Mouse (Mus musculus) forebrain, embryonic 12.5 days (tissue): ENCODE measurements around the gene Dbil5. TPM values are rescaled to one million over a fixed set of nuclear protein-coding genes. Genes with fewer than 3 reads are reported as not detected.
A peak's percentile ranks its signal among the peaks of the same experiment; 100 is the strongest.
"Not testable (repeated sequence)": the region's sequence is repeated elsewhere in the genome, so short reads cannot be mapped to it uniquely, and the experiment has no call there.

Experiments used
- ATAC-seq: fragments of 200-750 bp; cut with Nextera tagmentation; 2 replicates; pipeline ENCODE4 v1.8.0; 2017; ENCODE audit warnings: moderate TSS enrichment; ENCODE audit not compliant: low FRiP score
- H3K27ac ChIP-seq: fragments of 300-500 bp; sonication (generic); 2 replicates; pipeline ENCODE4 v1.5.1; 2016; ENCODE audit warnings: mild to moderate bottlenecking
- H3K27me3 ChIP-seq: fragments of 300-500 bp; sonication (generic); 2 replicates; pipeline ENCODE4 v1.6.1; 2016; ENCODE audit warnings: mild to moderate bottlenecking
- H3K36me3 ChIP-seq: fragments of 300-500 bp; sonication (generic); replicated peaks from 2 replicates; pipeline ENCODE4 v1.6.1; 2016; ENCODE audit warnings: mild to moderate bottlenecking
- H3K4me1 ChIP-seq: fragments of 300-500 bp; sonication (generic); 2 replicates; pipeline ENCODE4 v1.6.1; 2016
- H3K4me2 ChIP-seq: fragments of 300-500 bp; sonication (generic); 2 replicates; pipeline ENCODE4 v1.6.1; 2016; ENCODE audit warnings: mild to moderate bottlenecking, moderate library complexity
- H3K4me3 ChIP-seq: fragments of 300-500 bp; sonication (generic); replicated peaks from 2 replicates; pipeline ENCODE4 v1.5.1; 2016; ENCODE audit warnings: mild to moderate bottlenecking
- H3K9ac ChIP-seq: fragments of 300-500 bp; sonication (generic); 2 replicates; pipeline ENCODE4 v1.6.1; 2016; ENCODE audit warnings: mild to moderate bottlenecking
- H3K9me3 ChIP-seq: fragments of 300-500 bp; sonication (generic); 2 replicates; pipeline ENCODE4 v1.6.1; 2016
- WGBS: fragments of 180-500 bp; shearing (Covaris S2); methylation state at CpG from one replicate; pipeline ENCODE4 v1.1.7; 2016; 5-methylcytosine and 5-hydroxymethylcytosine counted together
- polyA plus RNA-seq: library from polyadenylated mRNA; unstranded; fragments of >200 nt; fragmentation: Nextera tagmentation; extraction: Ambion mirVana; gene quantifications from 2 replicates; pipeline ENCODE4 v1.2.1, GENCODE M21; 2016

Dbil5 gene
- polyA plus RNA-seq, 1 experiment from 2014 or later = 0.84 TPM

DNA sequence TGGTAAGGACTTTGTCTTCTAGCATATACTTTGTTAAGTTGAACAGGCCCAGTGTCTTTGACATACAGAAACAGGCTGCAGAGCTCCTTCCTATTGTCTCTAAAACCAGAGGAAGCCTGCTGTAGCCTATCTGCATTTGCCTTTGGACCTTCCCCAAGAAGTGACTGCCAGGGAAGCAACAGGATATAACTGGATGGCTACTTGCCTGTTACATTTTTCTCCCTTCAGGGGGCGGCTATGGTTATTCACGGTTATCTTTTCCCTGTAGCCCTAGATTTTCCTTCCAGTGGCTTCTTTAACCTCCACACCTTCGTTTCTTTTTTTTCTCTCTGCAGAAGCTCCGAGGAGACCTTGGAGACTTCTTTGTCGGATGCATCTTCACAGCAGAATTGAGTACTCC, 10.6 kb upstream of the Dbil5 start:
- no peaks in the 10 kb centered on the region for H3K27me3 ChIP-seq
- WGBS = 87% methylated on average over 5 of the region's 5 CpGs
- H3K4me3 ChIP-seq = no peak overlapping the region
- H3K4me2 ChIP-seq = no peak overlapping the region
- H3K9me3 ChIP-seq = no peaks in the 10 kb centered on the region
- no peak overlapping the region for H3K9ac ChIP-seq
- H3K4me1 ChIP-seq = peaks cover 9% of the 10 kb centered on the region
- ATAC-seq = no peak
- H3K27ac ChIP-seq = no peak overlapping the region
- H3K36me3 ChIP-seq = peaks cover 66% of the 10 kb centered on the region

- WGBS = 89% methylated on average over 13 of the region's 13 CpGs
- H3K36me3 ChIP-seq = peaks cover 81% of the 10 kb centered on the region
- no peaks in the 10 kb centered on the region for H3K9me3 ChIP-seq
- ATAC-seq = no peak
- no peaks in the 10 kb centered on the region for H3K27me3 ChIP-seq
- H3K4me1 ChIP-seq = no peaks in the 10 kb centered on the region
- no peak overlapping the region for H3K9ac ChIP-seq
- H3K27ac ChIP-seq = no peak overlapping the region
- no peak overlapping the region for H3K4me3 ChIP-seq
- H3K4me2 ChIP-seq = no peak overlapping the region
Observed at GRCm38 (mm10) chr11:76210228-76210985, 7.0 kb upstream of the Dbil5 start.

GRCm38 (mm10) chr11:76211595-76211994, 5.8 kb upstream of the Dbil5 start:
- H3K9me3 ChIP-seq, ATAC-seq, H3K9ac ChIP-seq, H3K27ac ChIP-seq, H3K4me3 ChIP-seq, H3K4me2 ChIP-seq, H3K27me3 ChIP-seq: not testable (repeated sequence)
- peaks cover 71% of the 10 kb centered on the region for H3K36me3 ChIP-seq
- WGBS = 96% methylated on average over 5 of the region's 6 CpGs
- peaks cover 10% of the 10 kb centered on the region for H3K4me1 ChIP-seq

DNA sequence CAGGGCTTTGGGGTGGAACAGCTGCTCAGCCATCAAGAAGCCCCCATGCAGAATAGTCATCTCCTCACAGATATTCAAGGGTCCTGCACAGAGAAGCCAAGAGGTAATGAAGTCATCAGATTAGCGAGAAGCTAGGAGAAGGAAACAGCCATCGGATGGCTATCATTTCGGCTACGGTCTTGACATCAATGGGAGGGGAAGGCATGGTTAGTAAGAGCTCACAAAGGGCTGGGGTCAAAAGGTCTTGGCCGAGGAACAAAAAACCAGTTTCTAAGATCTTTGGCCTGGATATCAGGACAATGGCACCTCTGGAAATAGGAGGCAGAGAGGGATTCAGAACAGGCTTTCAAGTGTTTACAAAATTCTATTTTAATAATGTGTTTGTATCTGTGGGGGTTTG, 3.6 kb upstream of the Dbil5 start:
- peaks cover 15% of the 10 kb centered on the region for H3K4me1 ChIP-seq
- H3K9me3 ChIP-seq = no peaks in the 10 kb centered on the region
- peaks cover 48% of the 10 kb centered on the region for H3K36me3 ChIP-seq
- 25% methylated on average over 5 of the region's 5 CpGs for WGBS
- H3K4me3 ChIP-seq = no peak overlapping the region
- H3K27ac ChIP-seq = no peak overlapping the region
- no peak overlapping the region for H3K9ac ChIP-seq
- no peak overlapping the region for H3K4me2 ChIP-seq
- no peak for ATAC-seq
- no peaks in the 10 kb centered on the region for H3K27me3 ChIP-seq

GRCm38 (mm10) chr11:76215011-76215410, 2.4 kb upstream of the Dbil5 start:
- WGBS = 95% methylated on average over 2 of the region's 2 CpGs
- no peak overlapping the region for H3K27ac ChIP-seq
- H3K4me2 ChIP-seq = no peak overlapping the region
- no peaks in the 10 kb centered on the region for H3K27me3 ChIP-seq
- H3K4me3 ChIP-seq = no peak overlapping the region
- no peaks in the 10 kb centered on the region for H3K9me3 ChIP-seq
- no peak overlapping the region for H3K9ac ChIP-seq
- peaks cover 15% of the 10 kb centered on the region for H3K4me1 ChIP-seq
- ATAC-seq = no peak
- peaks cover 38% of the 10 kb centered on the region for H3K36me3 ChIP-seq

GRCm38 (mm10) chr11:76216049-76216540, 1.3 kb upstream of the Dbil5 start:
- Histone ChIP-seq H3K9ac (no peak overlapping the region), H3K4me3 (no peak overlapping the region), H3K27me3 (no peaks in the 10 kb centered on the region), H3K4me2 (peak overlapping the region; percentile 73), H3K27ac (peak overlapping the region; percentile 89; the same call in 1 of the 2 replicates), H3K4me1 (peaks cover 15% of the 10 kb centered on the region), H3K9me3 (no peaks in the 10 kb centered on the region), H3K36me3 (peaks cover 31% of the 10 kb centered on the region)
- WGBS = 95% methylated on average over 5 of the region's 5 CpGs
- ATAC-seq = no peak

DNA sequence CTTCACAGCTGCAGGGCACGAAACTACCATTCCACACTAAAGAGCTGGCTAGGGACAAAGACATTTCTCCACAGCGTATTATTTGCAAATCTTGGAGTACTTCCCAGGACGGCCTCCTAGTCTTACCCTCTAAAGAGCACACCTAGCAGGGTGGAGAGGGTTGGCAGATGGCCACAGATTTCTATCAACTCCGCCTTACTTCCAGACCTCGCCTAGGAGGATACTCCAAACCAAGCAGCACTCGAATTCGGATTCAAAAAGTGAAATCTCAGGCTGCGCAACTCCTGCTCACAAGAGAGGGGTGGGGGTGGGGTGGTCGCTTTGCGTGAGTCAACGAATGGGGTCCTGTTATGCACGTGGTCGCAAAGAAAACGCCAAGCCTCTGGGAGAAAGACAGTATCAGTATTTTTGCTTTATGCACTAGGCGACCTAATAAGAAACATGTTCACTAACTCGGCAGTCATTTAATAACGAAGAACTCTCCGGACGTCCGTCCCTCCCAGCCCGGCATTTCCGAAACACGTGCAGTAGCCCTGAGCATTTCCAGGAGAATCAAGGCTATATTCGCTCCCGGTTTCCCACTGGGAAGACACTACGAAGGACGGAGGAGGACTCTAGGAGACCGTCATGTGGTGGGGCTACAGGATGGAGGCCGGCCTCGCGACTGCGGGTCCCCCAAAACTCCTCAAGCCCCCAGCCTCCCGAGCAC, 573 bp upstream of the Dbil5 start:
- peak overlapping the region; percentile 73 for H3K4me2 ChIP-seq
- peak overlapping the region; percentile 67 for H3K4me3 ChIP-seq
- no peaks in the 10 kb centered on the region for H3K9me3 ChIP-seq
- ATAC-seq = peak; percentile 31
- H3K9ac ChIP-seq = peak overlapping the region; percentile 91
- 2% methylated on average over 33 of the region's 33 CpGs for WGBS
- peaks cover 15% of the 10 kb centered on the region for H3K4me1 ChIP-seq
- no peaks in the 10 kb centered on the region for H3K27me3 ChIP-seq
- peaks cover 27% of the 10 kb centered on the region for H3K36me3 ChIP-seq
- peak overlapping the region; percentile 89 for H3K27ac ChIP-seq

DNA sequence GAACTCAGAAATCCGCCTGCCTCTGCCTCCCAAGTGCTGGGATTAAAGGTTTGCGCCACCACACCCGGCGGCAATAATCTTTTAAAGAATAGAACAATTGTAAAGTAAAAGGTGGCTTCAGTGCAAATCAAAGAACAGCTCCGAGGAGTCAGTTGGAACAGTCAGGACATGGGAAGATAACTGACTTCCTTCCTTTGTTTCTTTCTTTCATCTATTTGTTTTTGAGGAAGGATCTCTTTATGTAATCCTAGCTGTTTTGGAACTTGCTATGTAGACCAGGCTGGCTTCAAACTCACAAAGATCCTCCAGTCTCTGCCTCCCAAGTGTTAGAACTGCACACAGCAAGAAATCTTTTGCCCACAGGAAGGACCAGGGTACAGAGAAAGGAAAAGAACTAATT, 7.2 kb downstream of the Dbil5 start:
- H3K9ac ChIP-seq = no peak overlapping the region
- H3K4me3 ChIP-seq = no peak overlapping the region
- no peak overlapping the region for H3K4me2 ChIP-seq
- no peak for ATAC-seq
- no peaks in the 10 kb centered on the region for H3K4me1 ChIP-seq
- no peak overlapping the region for H3K27ac ChIP-seq
- H3K36me3 ChIP-seq = peaks cover 31% of the 10 kb centered on the region
- no peaks in the 10 kb centered on the region for H3K27me3 ChIP-seq
- H3K9me3 ChIP-seq = no peaks in the 10 kb centered on the region
- WGBS = 95% methylated on average over 5 of the region's 5 CpGs

- Histone ChIP-seq H3K36me3 (peaks cover 31% of the 10 kb centered on the region), H3K4me2 (no peak overlapping the region), H3K27ac (no peak overlapping the region), H3K27me3 (no peaks in the 10 kb centered on the region), H3K4me3 (no peak overlapping the region), H3K9me3 (no peaks in the 10 kb centered on the region), H3K9ac (no peak overlapping the region), H3K4me1 (no peaks in the 10 kb centered on the region)
- ATAC-seq = no peak
Observed at GRCm38 (mm10) chr11:76225051-76225450, 7.6 kb downstream of the Dbil5 start.

DNA sequence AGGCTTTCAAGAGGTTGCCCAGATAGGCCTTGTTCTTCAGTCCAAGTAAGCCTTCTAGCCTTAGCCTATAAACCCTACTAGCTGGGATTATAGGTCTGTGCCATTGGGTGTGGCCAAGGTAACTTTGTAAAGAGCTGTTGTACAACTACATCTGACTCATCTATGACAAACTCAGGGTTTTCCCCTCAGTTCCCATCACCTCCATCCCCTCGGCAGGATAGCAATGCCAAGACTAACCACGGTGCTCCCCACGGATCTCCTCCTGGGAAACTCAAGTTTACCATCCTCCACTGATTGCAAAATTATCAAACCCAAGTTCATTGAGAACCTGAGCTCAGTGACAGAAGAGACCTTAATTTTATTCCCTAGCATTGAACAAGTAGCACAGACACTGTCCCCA, 18.7 kb downstream of the Dbil5 start:
- Histone ChIP-seq H3K4me3 (no peak overlapping the region), H3K27me3 (no peaks in the 10 kb centered on the region), H3K4me1 (no peaks in the 10 kb centered on the region; the same call in 1 of the 2 replicates), H3K9ac (no peak overlapping the region), H3K27ac (no peak overlapping the region), H3K4me2 (no peak overlapping the region), H3K9me3 (no peaks in the 10 kb centered on the region), H3K36me3 (peaks cover 62% of the 10 kb centered on the region)
- 95% methylated on average over 3 of the region's 3 CpGs for WGBS
- ATAC-seq = no peak

DNA sequence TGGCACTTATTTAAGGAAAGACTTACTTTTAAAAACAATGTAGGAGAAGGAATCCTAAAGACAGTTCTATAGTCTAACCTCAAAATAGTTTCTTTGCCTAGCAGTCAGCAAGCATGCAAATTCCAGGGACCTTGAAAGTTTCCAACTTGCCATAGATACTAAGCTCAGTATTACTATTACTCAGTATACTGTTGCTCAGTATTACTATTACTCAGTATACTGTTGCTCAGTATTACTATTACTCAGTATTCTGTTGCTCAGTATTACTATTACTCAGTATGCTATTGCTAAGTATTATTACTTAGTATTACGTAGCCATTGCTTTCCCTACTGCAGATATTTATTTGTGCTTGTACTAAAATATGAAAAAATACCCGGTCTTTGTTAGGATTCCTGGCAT, 22.3 kb downstream of the Dbil5 start:
- Histone ChIP-seq H3K9ac (no peak overlapping the region), H3K4me2 (no peak overlapping the region), H3K27ac (no peak overlapping the region), H3K27me3 (no peaks in the 10 kb centered on the region), H3K4me1 (peaks cover 18% of the 10 kb centered on the region), H3K36me3 (peaks cover 31% of the 10 kb centered on the region), H3K9me3 (no peaks in the 10 kb centered on the region), H3K4me3 (no peak overlapping the region)
- ATAC-seq = no peak
- 96% methylated on average over 2 of the region's 2 CpGs for WGBS

DNA sequence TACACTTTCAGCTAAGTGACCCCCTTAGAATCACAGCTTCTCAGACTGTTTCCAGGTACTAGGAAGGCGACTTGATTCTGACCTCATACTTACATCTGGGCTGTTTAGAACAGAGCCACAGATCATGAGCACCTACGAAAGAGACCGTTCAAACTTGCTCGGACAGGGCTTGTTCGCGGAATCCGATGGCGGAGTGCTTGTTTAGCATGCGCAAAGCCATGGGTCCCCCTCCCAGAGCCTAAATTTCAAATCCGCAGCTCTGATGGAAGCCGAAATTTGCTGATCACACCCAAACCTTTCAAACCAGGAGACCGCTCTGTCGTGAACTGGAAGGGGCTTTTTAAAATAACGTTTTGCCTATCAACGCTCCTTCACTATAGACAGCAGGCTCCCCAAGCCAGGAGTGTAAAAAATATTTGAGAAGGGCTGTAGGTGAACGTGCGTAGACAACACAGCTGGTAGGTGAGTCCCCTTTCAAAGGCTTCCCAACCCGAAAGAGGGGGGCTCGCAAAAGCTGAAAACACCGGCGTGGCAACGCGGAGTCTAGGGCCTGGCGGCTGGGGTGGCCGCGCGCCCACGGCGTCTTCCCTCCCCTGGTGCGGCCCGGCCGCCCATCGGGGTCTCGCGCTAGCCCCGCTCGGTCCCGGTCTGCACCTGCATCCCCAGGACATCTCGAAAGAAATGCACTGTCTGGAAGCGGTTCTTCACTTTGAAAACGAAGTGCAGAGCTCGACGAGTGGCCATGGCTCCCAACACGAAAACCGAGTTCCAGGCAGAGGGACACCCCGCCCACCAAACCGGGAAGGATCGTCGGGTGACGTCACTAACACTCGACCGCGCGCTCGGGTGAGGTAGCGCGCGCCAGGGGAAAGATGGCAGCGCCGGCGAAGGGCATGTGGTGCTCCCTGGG, 25.7 kb downstream of the Dbil5 start, which contains the start of the genes Mrm3 and Glod4:
Mrm3 (plus strand) TSS at position 815 of the 910 bp plus-strand sequence.
Glod4 (minus strand) TSS at position 825 of the 910 bp plus-strand sequence.
- WGBS = under 1% methylated on average over 61 of the region's 61 CpGs
- Histone ChIP-seq H3K4me1 (peaks cover 21% of the 10 kb centered on the region), H3K9ac (peak within 1 kb of the TSS; percentile 76), H3K27ac (peak within 1 kb of the TSS; percentile 72), H3K4me3 (peak within 1 kb of the TSS; percentile 73), H3K4me2 (peak within 1 kb of the TSS; percentile 88), H3K36me3 (peaks cover 23% of the 10 kb centered on the region), H3K9me3 (no peaks in the 10 kb centered on the region), H3K27me3 (no peaks in the 10 kb centered on the region)
- peak; percentile 90 for ATAC-seq
